Mouse (Mus musculus) embryonic facial prominence, embryonic 14.5 days (tissue): ENCODE data around the gene Tmem254c. TPM values are rescaled to one million over a fixed set of nuclear protein-coding genes. Genes with fewer than 3 reads are reported as not detected.
"Not testable (repeated sequence)": the region's sequence is repeated elsewhere in the genome, so short reads cannot be mapped to it uniquely, and the experiment has no call there.

ENCODE experiments used
- ATAC-seq: fragments of 200-750 bp; cut with Nextera tagmentation; 2 replicates; pipeline ENCODE4 v1.8.0; 2017; ENCODE audit warnings: low read depth, moderate number of reproducible peaks, moderate TSS enrichment
- DNase-seq: peaks from one replicate; pipeline ENCODE4 v3.0.0-alpha.2; 2015; ENCODE audit warnings: low spot score
- H3K27ac ChIP-seq: fragments of 300-500 bp; sonication (generic); replicated peaks from 2 replicates; pipeline ENCODE4 v1.5.1; 2014; ENCODE audit warnings: low read depth, mild to moderate bottlenecking, low read length, moderate library complexity
- H3K27me3 ChIP-seq: fragments of 300-500 bp; sonication (generic); replicated peaks from 2 replicates; pipeline ENCODE4 v1.6.1; 2014; ENCODE audit warnings: low read length; ENCODE audit not compliant: control insufficient read depth, insufficient read depth
- H3K36me3 ChIP-seq: fragments of 300-500 bp; sonication (generic); 2 replicates; pipeline ENCODE4 v1.6.1; 2014; ENCODE audit warnings: low read length, mixed read lengths; ENCODE audit not compliant: control insufficient read depth, insufficient read depth
- H3K4me1 ChIP-seq: fragments of 300-500 bp; sonication (generic); 2 replicates; pipeline ENCODE4 v1.6.1; 2014; ENCODE audit warnings: antibody characterized with exemption, low read length; ENCODE audit not compliant: control insufficient read depth, insufficient read depth
- H3K4me2 ChIP-seq: fragments of 300-500 bp; sonication (generic); 2 replicates; pipeline ENCODE4 v1.6.1; 2014; ENCODE audit warnings: low read depth, mild to moderate bottlenecking, low read length, moderate library complexity, mixed read lengths
- H3K4me3 ChIP-seq: fragments of 300-500 bp; sonication (generic); 2 replicates; pipeline ENCODE4 v1.5.1; 2014; ENCODE audit warnings: low read depth, mild to moderate bottlenecking, low read length
- H3K9ac ChIP-seq: fragments of 300-500 bp; sonication (generic); 2 replicates; pipeline ENCODE4 v1.6.1; 2014; ENCODE audit warnings: low read depth, mild to moderate bottlenecking, low read length, moderate library complexity, mixed read lengths
- H3K9me3 ChIP-seq: fragments of 300-500 bp; sonication (generic); 2 replicates; pipeline ENCODE4 v1.6.1; 2016; ENCODE audit warnings: low read length; ENCODE audit not compliant: control insufficient read depth
- WGBS: fragments of 180-500 bp; shearing (Covaris S2); extraction: QIAGEN DNeasy Blood & Tissue Kit; methylation state at CpG from one replicate; pipeline ENCODE4 v1.1.7; 2014; 5-methylcytosine and 5-hydroxymethylcytosine counted together
- polyA plus RNA-seq: library from polyadenylated mRNA; unstranded; fragments of >200 nt; fragmentation: Nextera tagmentation; extraction: Ambion mirVana; gene quantifications from 2 replicates; pipeline ENCODE4 v1.2.1, GENCODE M21; 2014

Tmem254c gene
- 29.2 and 41.3 TPM in 2 replicates for polyA plus RNA-seq

- H3K27ac ChIP-seq, H3K36me3 ChIP-seq, DNase-seq, H3K9ac ChIP-seq, H3K27me3 ChIP-seq, H3K4me3 ChIP-seq, H3K4me1 ChIP-seq, H3K9me3 ChIP-seq, H3K4me2 ChIP-seq: not testable (repeated sequence)
- WGBS = no CpG with 5 or more reads among the region's 10 CpGs
- ATAC-seq = peak; percentile 94
These were observed at the start of gene Tmem254c for GRCm38 (mm10) chr14:26067325-26067633. Gene Tmem254c (minus strand): TSS chr14:26067355.

- not testable (repeated sequence) for H3K4me1 ChIP-seq, ATAC-seq, H3K27me3 ChIP-seq, DNase-seq, H3K36me3 ChIP-seq, H3K27ac ChIP-seq, H3K9ac ChIP-seq, H3K9me3 ChIP-seq, H3K4me3 ChIP-seq, H3K4me2 ChIP-seq
- no CpG with 5 or more reads among the region's 3 CpGs for WGBS
These were observed 30.5 kb upstream of the Tmem254c start for GRCm38 (mm10) chr14:26097622-26098021.

- not testable (repeated sequence) for H3K4me1 ChIP-seq, DNase-seq, H3K27ac ChIP-seq, H3K4me2 ChIP-seq, H3K4me3 ChIP-seq, H3K27me3 ChIP-seq, H3K36me3 ChIP-seq, H3K9me3 ChIP-seq, ATAC-seq, H3K9ac ChIP-seq
- no CpG with 5 or more reads among the region's 1 CpGs for WGBS
These were observed 14.8 kb upstream of the Tmem254c start, which contains the start of gene Cphx3 for GRCm38 (mm10) chr14:26081997-26082396. Gene Cphx3 (plus strand): TSS chr14:26082297.

- not testable (repeated sequence) for H3K9ac ChIP-seq, H3K36me3 ChIP-seq, H3K27me3 ChIP-seq, ATAC-seq, H3K9me3 ChIP-seq, H3K4me3 ChIP-seq, H3K4me1 ChIP-seq, DNase-seq, H3K4me2 ChIP-seq, H3K27ac ChIP-seq
- WGBS = no CpG with 5 or more reads among the region's 6 CpGs
These were observed 14.1 kb upstream of the Tmem254c start, which contains the start of gene Cphx2 for GRCm38 (mm10) chr14:26081216-26081615. Gene Cphx2 (plus strand): TSS chr14:26081516.

- not testable (repeated sequence) for DNase-seq, H3K27ac ChIP-seq, H3K36me3 ChIP-seq, H3K27me3 ChIP-seq, H3K9me3 ChIP-seq, H3K4me3 ChIP-seq, H3K9ac ChIP-seq, H3K4me1 ChIP-seq, ATAC-seq, H3K4me2 ChIP-seq
- WGBS = no CpG with 5 or more reads among the region's 5 CpGs
These were observed 9.7 kb upstream of the Tmem254c start for GRCm38 (mm10) chr14:26076620-26077390.

GRCm38 (mm10) chr14:26066574-26067324 lies 406 bp downstream of the Tmem254c start:
- peak; percentile 94 for ATAC-seq
- not testable (repeated sequence) for H3K9me3 ChIP-seq, H3K27ac ChIP-seq, DNase-seq, H3K27me3 ChIP-seq, H3K36me3 ChIP-seq, H3K9ac ChIP-seq, H3K4me3 ChIP-seq, H3K4me1 ChIP-seq, H3K4me2 ChIP-seq
- no CpG with 5 or more reads among the region's 44 CpGs for WGBS

- not testable (repeated sequence) for ATAC-seq, H3K4me1 ChIP-seq, H3K27me3 ChIP-seq, DNase-seq, H3K36me3 ChIP-seq, H3K27ac ChIP-seq, H3K4me2 ChIP-seq, H3K9ac ChIP-seq, H3K9me3 ChIP-seq, H3K4me3 ChIP-seq
- no CpG with 5 or more reads among the region's 6 CpGs for WGBS
These were observed 7.8 kb downstream of the Tmem254c start for GRCm38 (mm10) chr14:26059362-26059761.

GRCm38 (mm10) chr14:26058184-26058583 lies 9.0 kb downstream of the Tmem254c start:
- not testable (repeated sequence) for H3K4me1 ChIP-seq, H3K4me3 ChIP-seq, H3K27ac ChIP-seq, H3K27me3 ChIP-seq, ATAC-seq, H3K36me3 ChIP-seq, H3K9me3 ChIP-seq, DNase-seq, H3K4me2 ChIP-seq, H3K9ac ChIP-seq
- no CpG with 5 or more reads among the region's 3 CpGs for WGBS
